Mouse (Mus musculus): Measurements from ENCODE around the gene Nipal4. TPM values are rescaled to one million over a fixed set of nuclear protein-coding genes. Genes with fewer than 3 reads are reported as not detected.

Gene Nipal4
- polyA plus RNA-seq, 1 experiment from 2014 or later: 1.1 TPM

DNA sequence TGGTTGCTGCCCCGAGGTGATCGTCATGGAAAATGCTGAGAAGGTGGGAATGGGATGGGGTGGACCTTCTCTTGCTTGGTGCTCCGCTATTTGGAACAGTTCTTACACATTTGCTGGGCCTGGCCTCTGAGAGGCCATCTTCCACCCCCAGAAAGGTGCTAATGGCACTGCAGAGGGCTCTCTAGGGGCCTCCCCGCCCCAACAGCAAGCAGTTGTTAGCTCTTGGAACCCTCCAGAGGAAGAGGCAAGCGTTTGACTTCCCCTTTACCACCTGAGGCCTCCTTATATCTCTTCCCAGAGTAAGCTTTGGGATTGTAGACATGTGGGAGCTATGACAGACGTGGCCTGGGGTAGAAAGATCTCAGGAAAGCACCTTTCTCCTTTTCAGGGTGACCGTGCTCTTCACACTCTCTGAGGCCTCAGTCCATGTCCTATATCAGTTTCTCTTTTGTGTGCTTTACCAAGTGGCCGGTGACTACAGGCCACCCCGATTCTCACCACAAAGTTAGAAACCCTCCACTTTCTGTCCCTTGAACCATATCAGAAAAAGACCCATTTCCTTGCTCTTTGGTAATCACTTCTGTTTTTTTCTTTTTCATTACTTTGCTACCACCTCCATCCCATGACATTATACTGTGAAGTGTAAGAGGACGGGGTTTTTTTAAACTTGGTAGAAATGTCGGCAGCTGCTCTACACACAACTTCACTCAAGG is 21.0 kb downstream of the Nipal4 start:
- H3K27ac ChIP-seq: no peak overlapping the region
- no peaks in the 10 kb centered on the region for H3K4me1 ChIP-seq (replicated peaks)
- no peak overlapping the region for H3K9ac ChIP-seq (replicated peaks)
- 92% methylated on average over 11 of the region's 11 CpGs for WGBS
- no peak for ATAC-seq
- H3K36me3 ChIP-seq: peaks cover 54% of the 10 kb centered on the region
- no peaks in the 10 kb centered on the region for H3K9me3 ChIP-seq
- no peaks in the 10 kb centered on the region for H3K27me3 ChIP-seq
- no peak overlapping the region for H3K4me2 ChIP-seq (replicated peaks)
- H3K4me3 ChIP-seq (replicated peaks): no peak overlapping the region

- Histone ChIP-seq H3K36me3 (peaks cover 74% of the 10 kb centered on the region), H3K27me3 (no peaks in the 10 kb centered on the region), H3K9ac (replicated peaks) (no peak overlapping the region), H3K4me3 (replicated peaks) (no peak overlapping the region), H3K4me1 (replicated peaks) (peaks cover 5% of the 10 kb centered on the region; the same call in 1 of the 2 replicates), H3K4me2 (replicated peaks) (no peak overlapping the region), H3K9me3 (no peaks in the 10 kb centered on the region), H3K27ac (no peak overlapping the region)
- no peak for ATAC-seq
- 85% methylated on average over 6 of the region's 6 CpGs for WGBS
Measured at GRCm38 (mm10) chr11:46143342-46143741, 23.0 kb downstream of the Nipal4 start.

- Histone ChIP-seq H3K4me2 (replicated peaks) (no peak overlapping the region), H3K9ac (replicated peaks) (no peak overlapping the region), H3K4me1 (replicated peaks) (peaks cover 5% of the 10 kb centered on the region; the same call in 1 of the 2 replicates), H3K4me3 (replicated peaks) (no peak overlapping the region), H3K27me3 (no peaks in the 10 kb centered on the region), H3K36me3 (peaks cover 61% of the 10 kb centered on the region), H3K27ac (no peak overlapping the region), H3K9me3 (no peaks in the 10 kb centered on the region)
- WGBS: 95% methylated on average over 2 of the region's 2 CpGs
- ATAC-seq: no peak
Measured at GRCm38 (mm10) chr11:46134899-46135298, 31.4 kb downstream of the Nipal4 start.

DNA sequence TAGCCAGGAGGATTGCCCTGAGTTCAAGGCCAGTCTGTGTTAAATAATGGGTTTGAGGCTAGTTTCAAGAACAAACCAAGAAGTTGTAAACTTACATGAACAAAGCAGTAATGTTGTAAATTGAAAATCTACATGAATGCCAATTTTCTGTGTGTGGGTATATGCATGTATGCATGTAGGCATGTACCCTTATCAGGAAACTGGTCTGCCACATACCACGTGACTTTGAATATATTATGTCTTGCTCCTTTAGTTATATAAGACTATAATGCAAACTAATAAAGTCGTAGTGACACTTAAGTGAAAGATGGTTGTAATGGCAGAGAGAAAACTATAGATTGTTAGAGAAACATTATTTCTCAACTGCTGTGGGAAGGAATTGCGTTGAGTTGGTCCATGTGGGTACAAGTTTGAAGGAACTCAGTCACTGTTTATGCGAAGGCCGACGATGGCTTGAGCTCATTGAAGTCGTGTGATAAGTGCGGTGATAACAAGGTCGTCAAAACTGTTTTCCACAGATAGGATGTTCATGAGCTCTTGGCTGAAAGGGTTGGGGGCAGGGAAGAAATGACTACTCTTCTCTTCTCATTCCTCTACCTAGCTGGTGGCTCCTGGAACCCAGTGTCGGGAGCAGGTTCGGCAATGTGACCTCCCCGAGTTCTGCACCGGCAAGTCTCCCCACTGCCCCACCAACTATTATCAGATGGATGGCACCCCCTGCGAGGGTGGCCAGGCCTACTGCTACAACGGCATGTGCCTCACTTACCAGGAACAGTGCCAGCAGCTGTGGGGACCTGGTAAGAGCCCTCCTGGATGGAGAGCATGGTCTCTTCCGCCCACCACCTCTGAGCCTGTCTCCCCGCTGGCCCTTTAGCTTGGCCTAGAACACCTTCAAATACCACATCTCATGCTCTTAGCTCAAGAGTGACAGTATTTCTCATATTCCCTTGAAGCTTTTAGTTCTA is 35.0 kb downstream of the Nipal4 start:
- ATAC-seq: no peak
- 93% methylated on average over 17 of the region's 17 CpGs for WGBS

GRCm38 (mm10) chr11:46128548-46128945 is 37.8 kb downstream of the Nipal4 start:
- Histone ChIP-seq H3K4me2 (replicated peaks) (no peak overlapping the region), H3K4me1 (replicated peaks) (no peaks in the 10 kb centered on the region), H3K9ac (replicated peaks) (no peak overlapping the region), H3K27me3 (no peaks in the 10 kb centered on the region), H3K36me3 (peaks cover 51% of the 10 kb centered on the region), H3K9me3 (no peaks in the 10 kb centered on the region), H3K4me3 (replicated peaks) (no peak overlapping the region), H3K27ac (no peak overlapping the region)
- ATAC-seq: no peak
- WGBS: 72% methylated on average over 9 of the region's 9 CpGs

More for the DNA sequence above, 35.0 kb downstream of the Nipal4 start:
- Histone ChIP-seq H3K9me3 (no peaks in the 10 kb centered on the region), H3K27me3 (no peaks in the 10 kb centered on the region), H3K4me3 (replicated peaks) (no peak overlapping the region), H3K4me2 (replicated peaks) (no peak overlapping the region), H3K9ac (replicated peaks) (no peak overlapping the region), H3K36me3 (peaks cover 46% of the 10 kb centered on the region), H3K27ac (no peak overlapping the region), H3K4me1 (replicated peaks) (no peaks in the 10 kb centered on the region)

DNA sequence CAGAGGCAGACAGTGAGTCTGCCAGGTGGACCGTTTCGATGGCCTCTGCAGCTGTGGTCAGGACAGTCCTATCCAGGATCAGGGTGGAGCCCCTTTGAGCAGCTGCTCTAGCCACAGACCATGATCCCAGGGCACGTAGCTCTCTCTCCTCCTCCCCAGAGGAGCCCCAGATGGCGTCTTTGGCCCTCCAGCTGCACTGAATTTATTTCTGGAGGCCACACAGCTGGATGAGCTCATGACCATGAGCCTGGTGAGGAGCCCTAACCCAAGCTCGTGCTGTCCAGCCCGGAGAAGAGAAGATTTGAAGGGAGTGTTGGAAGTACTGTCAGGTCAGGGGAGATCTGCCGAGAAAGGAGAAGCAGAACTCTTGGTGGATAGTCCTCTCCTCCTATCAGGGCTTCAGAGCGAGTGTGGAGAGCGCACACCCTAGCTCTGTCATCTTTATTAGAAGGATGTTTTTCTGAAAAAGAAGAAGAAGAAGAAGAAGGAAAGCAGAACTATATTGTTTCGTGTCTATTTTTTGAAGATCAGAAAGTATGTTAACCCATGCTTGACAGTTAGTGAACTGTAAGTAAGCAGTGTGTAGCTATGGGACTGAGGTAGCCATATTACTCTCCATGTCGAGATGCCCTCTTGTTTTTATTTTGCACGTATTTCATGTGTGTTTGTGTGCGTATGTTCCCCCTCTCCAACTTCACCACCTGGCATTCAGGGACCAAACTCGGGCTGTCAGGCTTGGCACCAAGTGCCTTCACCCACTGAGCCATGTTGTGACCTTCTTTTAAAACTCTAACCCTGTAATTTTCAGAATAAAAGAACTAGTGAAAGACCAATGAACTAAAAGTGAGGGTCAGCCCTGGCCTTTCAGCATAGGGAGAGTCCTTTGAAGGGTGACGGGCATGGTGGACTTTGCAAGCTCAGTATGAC is 38.4 kb downstream of the Nipal4 start:
- H3K4me3 ChIP-seq (replicated peaks): no peak overlapping the region
- no peak overlapping the region for H3K27ac ChIP-seq
- 83% methylated on average over 15 of the region's 15 CpGs for WGBS
- no peak overlapping the region for H3K9ac ChIP-seq (replicated peaks)
- H3K9me3 ChIP-seq: no peaks in the 10 kb centered on the region
- no peak for ATAC-seq
- H3K4me1 ChIP-seq (replicated peaks): no peaks in the 10 kb centered on the region
- no peak overlapping the region for H3K4me2 ChIP-seq (replicated peaks)
- peaks cover 56% of the 10 kb centered on the region for H3K36me3 ChIP-seq
- H3K27me3 ChIP-seq: no peaks in the 10 kb centered on the region

- no peaks in the 10 kb centered on the region for H3K27me3 ChIP-seq
- ATAC-seq: no peak
- H3K9me3 ChIP-seq: no peaks in the 10 kb centered on the region
- 92% methylated on average over 11 of the region's 11 CpGs for WGBS
- no peak overlapping the region for H3K27ac ChIP-seq
- H3K36me3 ChIP-seq: peaks cover 59% of the 10 kb centered on the region
- H3K9ac ChIP-seq (replicated peaks): no peak overlapping the region
- no peak overlapping the region for H3K4me3 ChIP-seq (replicated peaks)
- H3K4me2 ChIP-seq (replicated peaks): no peak overlapping the region
- no peaks in the 10 kb centered on the region for H3K4me1 ChIP-seq (replicated peaks)
Measured at GRCm38 (mm10) chr11:46126827-46127410, 39.4 kb downstream of the Nipal4 start.

GRCm38 (mm10) chr11:46126317-46126716 is 40.0 kb downstream of the Nipal4 start:
- WGBS: 92% methylated on average over 7 of the region's 7 CpGs
- no peaks in the 10 kb centered on the region for H3K4me1 ChIP-seq (replicated peaks)
- no peaks in the 10 kb centered on the region for H3K9me3 ChIP-seq
- H3K27ac ChIP-seq: no peak overlapping the region
- no peaks in the 10 kb centered on the region for H3K27me3 ChIP-seq
- no peak overlapping the region for H3K4me2 ChIP-seq (replicated peaks)
- ATAC-seq: no peak
- H3K9ac ChIP-seq (replicated peaks): no peak overlapping the region
- no peak overlapping the region for H3K4me3 ChIP-seq (replicated peaks)
- H3K36me3 ChIP-seq: peaks cover 57% of the 10 kb centered on the region

DNA sequence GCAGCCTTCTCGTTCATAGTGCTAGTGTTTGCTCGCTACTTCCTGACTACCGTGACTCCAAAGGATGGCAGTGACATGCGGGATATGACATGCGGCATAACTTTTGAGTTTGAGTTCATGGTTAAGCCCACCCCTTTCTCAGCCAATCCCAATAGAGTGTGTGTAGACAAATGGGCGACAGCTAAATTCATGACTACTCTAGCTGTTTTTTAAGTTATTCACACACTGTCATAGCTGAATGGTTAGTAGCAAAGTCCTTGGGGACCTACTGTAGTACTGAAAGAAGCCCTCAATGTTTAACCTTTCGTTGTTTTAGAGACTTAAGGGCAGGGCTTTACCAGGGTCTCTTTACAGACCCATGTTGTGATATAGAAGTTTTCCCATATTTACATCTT is 40.5 kb downstream of the Nipal4 start:
- Histone ChIP-seq H3K4me3 (replicated peaks) (no peak overlapping the region), H3K9me3 (no peaks in the 10 kb centered on the region), H3K4me2 (replicated peaks) (no peak overlapping the region), H3K27me3 (no peaks in the 10 kb centered on the region), H3K27ac (no peak overlapping the region), H3K9ac (replicated peaks) (no peak overlapping the region), H3K4me1 (replicated peaks) (no peaks in the 10 kb centered on the region), H3K36me3 (peaks cover 57% of the 10 kb centered on the region)
- ATAC-seq: no peak
- 93% methylated on average over 7 of the region's 7 CpGs for WGBS

GRCm38 (mm10) chr11:46125093-46125834 is 41.0 kb downstream of the Nipal4 start:
- WGBS: 94% methylated on average over 12 of the region's 12 CpGs
- ATAC-seq: no peak
- H3K4me3 ChIP-seq (replicated peaks): no peak overlapping the region
- no peak overlapping the region for H3K27ac ChIP-seq
- H3K4me1 ChIP-seq (replicated peaks): no peaks in the 10 kb centered on the region
- no peaks in the 10 kb centered on the region for H3K9me3 ChIP-seq
- no peaks in the 10 kb centered on the region for H3K27me3 ChIP-seq
- peaks cover 53% of the 10 kb centered on the region for H3K36me3 ChIP-seq
- no peak overlapping the region for H3K9ac ChIP-seq (replicated peaks)
- no peak overlapping the region for H3K4me2 ChIP-seq (replicated peaks)

Measured in midbrain, embryonic 13.5 days (tissue).